Mouse (Mus musculus) MEL (cell line): Measurements from ENCODE around the gene Olfr376. TPM values are rescaled to one million over a fixed set of nuclear protein-coding genes. Genes with fewer than 3 reads are reported as not detected.

Experiments used
- DNase-seq: peaks from one replicate; pipeline ENCODE4 v3.0.0; 2011; ENCODE audit warnings: low read depth, low spot score
- H3K27ac ChIP-seq: 2 replicates; pipeline ENCODE4 v1.5.1; 2012; ENCODE audit warnings: low read depth, mild to moderate bottlenecking, control low read depth, low read length, moderate library complexity; ENCODE audit not compliant: control insufficient read depth
- H3K27me3 ChIP-seq, 2 experiments: fragments of 150-350 bp in 1 of 2; sonication (generic) in 1 of 2; 2 replicates each; pipeline ENCODE4 v1.6.1; 2012; ENCODE audit warnings: low read length in 2 of 2, mild to moderate bottlenecking in 2 of 2, improper control_type of control experiment in 1 of 2, moderate library complexity in 1 of 2; ENCODE audit not compliant: insufficient read depth in 2 of 2, control insufficient read depth in 1 of 2
- H3K36me3 ChIP-seq, 2 experiments: 2 replicates each; pipeline ENCODE4 v1.6.1; 2012 to 2014; ENCODE audit warnings: low read length in 2 of 2, improper control_type of control experiment in 1 of 2, inconsistent platforms in 1 of 2, mild to moderate bottlenecking in 1 of 2; ENCODE audit not compliant: insufficient read depth in 2 of 2, control insufficient read depth in 1 of 2
- H3K4me1 ChIP-seq, 2 experiments: fragments of 150-350 bp in 1 of 2; sonication (generic) in 1 of 2; 2 replicates each; pipeline ENCODE4 v1.6.1; 2012; ENCODE audit warnings: low read length in 2 of 2, improper control_type of control experiment in 1 of 2, mild to moderate bottlenecking in 1 of 2; ENCODE audit not compliant: insufficient read depth in 2 of 2, control insufficient read depth in 1 of 2
- H3K4me3 ChIP-seq, 2 experiments: fragments of 150-350 bp in 1 of 2; sonication (generic) in 1 of 2; 2 replicates each; pipeline ENCODE4 v1.5.1; 2012; ENCODE audit warnings: low read depth in 2 of 2, low read length in 2 of 2, mild to moderate bottlenecking in 2 of 2, moderate library complexity in 2 of 2, control low read depth in 1 of 2, improper control_type of control experiment in 1 of 2; ENCODE audit not compliant: control insufficient read depth in 1 of 2, insufficient read depth in 1 of 2
- H3K79me2 ChIP-seq: 2 replicates; pipeline ENCODE4 v1.6.1; 2012; ENCODE audit warnings: mild to moderate bottlenecking, low read length, moderate library complexity; ENCODE audit not compliant: control insufficient read depth, poor library complexity, insufficient read depth
- H3K9ac ChIP-seq: 2 replicates; pipeline ENCODE4 v1.6.1; 2012; ENCODE audit warnings: low read depth, mild to moderate bottlenecking, control low read depth, low read length, moderate library complexity; ENCODE audit not compliant: control insufficient read depth, poor library complexity, severe bottlenecking
- H3K9me3 ChIP-seq: fragments of 150-350 bp; sonication (generic); replicated peaks from 2 replicates; pipeline ENCODE4 v1.6.1; 2012; ENCODE audit warnings: mild to moderate bottlenecking, low read length, improper control_type of control experiment, moderate library complexity; ENCODE audit not compliant: insufficient read depth
- CHD2 ChIP-seq: IDR thresholded peaks from 2 replicates; pipeline ENCODE4 v1.6.1; 2011; ENCODE audit warnings: low read length, improper control_type of control experiment
- CTCF ChIP-seq, 3 experiments: IDR thresholded peaks in 2 of 3; conservative IDR thresholded peaks in 1 of 3; 2 replicates each; pipeline ENCODE4 v1.5.1; 2011 to 2012; ENCODE audit warnings: low read length in 3 of 3, low read depth in 2 of 3, mild to moderate bottlenecking in 2 of 3, improper control_type of control experiment in 1 of 3, inconsistent platforms in 1 of 3, mixed read lengths in 1 of 3, moderate library complexity in 1 of 3; ENCODE audit not compliant: control insufficient read depth in 1 of 3, insufficient read depth in 1 of 3, poor library complexity in 1 of 3, severe bottlenecking in 1 of 3
- ELF1 ChIP-seq: IDR thresholded peaks from 2 replicates; pipeline ENCODE4 v1.6.1; 2014; ENCODE audit warnings: low read depth, mild to moderate bottlenecking, inconsistent platforms, low read length, improper control_type of control experiment, moderate library complexity
- EP300 ChIP-seq, 2 experiments: IDR thresholded peaks; 2 replicates each; pipeline ENCODE4 v1.6.1; 2011; ENCODE audit warnings: improper control_type of control experiment in 2 of 2, low read length in 2 of 2, low read depth in 1 of 2, mild to moderate bottlenecking in 1 of 2
- GATA1 ChIP-seq: IDR thresholded peaks from 2 replicates; pipeline ENCODE4 v1.6.1; 2011; ENCODE audit warnings: low read depth, low read length, improper control_type of control experiment
- KAT2A ChIP-seq: conservative IDR thresholded peaks from 2 replicates; pipeline ENCODE4 v1.6.1; 2012; ENCODE audit warnings: low read depth, low read length, improper control_type of control experiment, inconsistent platforms
- MAFK ChIP-seq: IDR thresholded peaks from 2 replicates; pipeline ENCODE4 v1.6.1; 2011; ENCODE audit warnings: low read depth, mild to moderate bottlenecking, low read length, improper control_type of control experiment, borderline replicate concordance
- MAX ChIP-seq: IDR thresholded peaks from 2 replicates; pipeline ENCODE4 v1.6.1; 2011; ENCODE audit warnings: low read length, improper control_type of control experiment
- MEF2A ChIP-seq: IDR thresholded peaks from 2 replicates; pipeline ENCODE4 v1.6.1; 2014; ENCODE audit warnings: low read depth, mild to moderate bottlenecking, inconsistent platforms, low read length, improper control_type of control experiment; ENCODE audit not compliant: poor library complexity, insufficient replicate concordance, severe bottlenecking; ENCODE audit errors: extremely low read depth
- MYC ChIP-seq: IDR thresholded peaks from 2 replicates; pipeline ENCODE4 v1.6.1; 2011; ENCODE audit warnings: low read depth, mild to moderate bottlenecking, low read length, improper control_type of control experiment, moderate library complexity
- POLR2AphosphoS2 ChIP-seq: IDR thresholded peaks from 2 replicates; pipeline ENCODE4 v1.6.1; 2011; ENCODE audit warnings: low read length, improper control_type of control experiment
- SIN3A ChIP-seq: IDR thresholded peaks from 2 replicates; pipeline ENCODE4 v1.6.1; 2012; ENCODE audit warnings: low read length, improper control_type of control experiment, inconsistent platforms
- SMC3 ChIP-seq: IDR thresholded peaks from 2 replicates; pipeline ENCODE4 v1.6.1; 2011; ENCODE audit warnings: low read depth, low read length, improper control_type of control experiment
- UBTF ChIP-seq: IDR thresholded peaks from 2 replicates; pipeline ENCODE4 v1.6.1; 2012; ENCODE audit warnings: low read depth, mild to moderate bottlenecking, inconsistent platforms, low read length, improper control_type of control experiment, moderate library complexity, borderline replicate concordance; ENCODE audit not compliant: insufficient read depth
- USF1 ChIP-seq: IDR thresholded peaks from 2 replicates; pipeline ENCODE4 v1.6.1; 2014; ENCODE audit warnings: low read depth, mild to moderate bottlenecking, inconsistent platforms, low read length, improper control_type of control experiment, moderate library complexity
- USF2 ChIP-seq, 2 experiments: IDR thresholded peaks; 2 replicates each; pipeline ENCODE4 v1.6.1; 2011 to 2012; ENCODE audit warnings: improper control_type of control experiment in 2 of 2, low read length in 2 of 2, borderline replicate concordance in 1 of 2, inconsistent platforms in 1 of 2, low read depth in 1 of 2, mild to moderate bottlenecking in 1 of 2; ENCODE audit not compliant: insufficient read depth in 1 of 2
- polyA plus RNA-seq, 2 experiments: library from polyadenylated mRNA; stranded (reverse) in 1 of 2; unstranded in 1 of 2; fragments of >175 nt in 1 of 2; fragments of >200 nt in 1 of 2; gene quantifications; 2 replicates each; pipeline versions ENCODE4 v1.2.1 to v1.2.4; 2012; ENCODE audit warnings: low replicate concordance in 2 of 2, low read depth in 1 of 2; ENCODE audit not compliant: insufficient read length in 2 of 2, insufficient read depth in 1 of 2, missing spikeins in 1 of 2
- total RNA-seq: library from RNA; depleted of rRNA; stranded (reverse); fragments of 300-350 nt; gene quantifications from 2 replicates; pipeline ENCODE4 v1.2.3, GENCODE M21; 2012; rRNA removed

Olfr376 gene
- total and polyA plus RNA-seq, 3 experiments = 0.08 TPM; not detected in 2

DNA sequence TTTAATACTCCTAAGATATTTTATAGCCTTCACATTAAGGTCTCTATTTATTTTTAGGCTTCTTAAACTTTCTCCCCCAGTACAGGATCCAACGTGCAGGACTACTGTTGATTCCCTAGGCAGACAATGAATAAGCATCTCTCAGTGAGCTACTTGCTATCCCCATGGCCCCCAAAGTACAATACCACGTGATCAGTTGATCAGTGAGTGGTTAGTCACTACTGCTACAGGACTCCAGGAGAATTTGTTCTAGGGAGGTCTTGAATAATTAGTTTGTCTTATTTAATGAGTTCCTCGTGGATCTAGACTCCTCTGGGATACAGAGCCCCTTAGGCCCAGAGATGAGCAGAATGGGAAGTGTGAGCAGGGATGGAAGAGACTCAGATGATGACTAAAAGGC lies 20.6 kb upstream of the Olfr376 start, which contains the start of gene Olfr20:
TSS of gene Olfr20 (plus strand) at position 301 of the 400 bp plus-strand sequence.
- Histone ChIP-seq H3K4me3 (no peak within 1 kb of the TSS), H3K27ac (no peak within 1 kb of the TSS), H3K4me1 (no peaks in the 10 kb centered on the region), H3K36me3 (no peaks in the 10 kb centered on the region), H3K79me2 (no peaks in the 10 kb centered on the region), H3K9ac (no peak within 1 kb of the TSS), H3K27me3 (peaks cover 0 to 2% of the 10 kb centered on the region in 2 experiments; a peak in 1 of 4 replicates), H3K9me3 (no peaks in the 10 kb centered on the region)
- DNase-seq = no peak
- TF ChIP-seq GATA1 = no peak
- TF ChIP-seq USF1 = peak; percentile 31; the same call in 1 of the 2 replicates

DNA sequence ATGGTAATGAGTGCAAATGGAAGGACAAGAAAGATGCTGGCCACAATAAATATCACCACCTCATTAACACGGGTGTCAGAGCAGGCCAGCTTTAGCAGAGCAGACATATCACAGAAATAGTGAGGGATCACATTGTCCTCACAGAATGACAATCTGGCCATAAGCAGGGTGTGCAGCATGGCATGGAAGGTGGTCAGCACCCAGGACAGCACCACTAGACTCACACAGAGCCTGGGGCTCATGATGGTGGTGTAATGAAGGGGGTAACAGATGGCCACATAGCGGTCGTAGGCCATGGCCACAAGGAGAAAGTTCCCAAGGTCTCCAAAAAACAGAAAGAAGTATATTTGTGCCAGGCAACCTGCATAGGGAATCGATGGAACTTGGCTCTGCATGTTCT lies 24.3 kb downstream of the Olfr376 start:
- Histone ChIP-seq H3K9me3 (no peaks in the 10 kb centered on the region), H3K27ac (no peak overlapping the region), H3K4me3 (no peak overlapping the region), H3K4me1 (no peaks in the 10 kb centered on the region), H3K9ac (no peak overlapping the region), H3K36me3 (no peaks in the 10 kb centered on the region), H3K79me2 (no peaks in the 10 kb centered on the region), H3K27me3 (no peaks in the 10 kb centered on the region)
- no peak for TF ChIP-seq CHD2
- no peak for TF ChIP-seq CTCF (IDR thresholded peaks at IDR 0.05 in 2 of 3, conservative IDR thresholded peaks at IDR 0.05 in 1 of 3; ENCODE audit: control insufficient read depth in 1 of 3, insufficient read depth in 1 of 3, low read depth in 2 of 3, low read length in 3 of 3, poor library complexity in 1 of 3, severe bottlenecking in 1 of 3)
- TF ChIP-seq MYC = no peak
- TF ChIP-seq MAFK = no peak
- TF ChIP-seq UBTF = no peak
- no peak for TF ChIP-seq SMC3
- no peak for TF ChIP-seq MAX
- DNase-seq = peak; percentile 21

DNA sequence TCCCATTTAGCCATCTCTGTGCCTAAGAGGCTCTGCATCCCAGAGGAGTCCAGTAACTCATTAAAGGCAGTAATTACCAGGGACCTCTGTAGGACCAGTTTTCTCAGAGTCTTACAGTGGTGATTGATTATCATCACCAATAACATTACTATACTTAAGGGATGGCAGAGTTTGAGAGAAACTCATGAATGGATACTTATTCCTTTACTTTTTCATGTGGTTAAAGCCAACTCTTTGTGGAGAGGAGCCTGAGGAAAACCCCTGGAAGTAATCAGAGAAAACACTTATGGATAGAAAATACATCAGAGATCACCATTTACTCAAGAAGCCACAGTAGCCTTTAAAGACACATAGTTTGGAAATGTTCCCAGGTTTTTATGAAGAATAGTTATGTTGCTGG lies 28.5 kb downstream of the Olfr376 start, which contains the start of gene Olfr1:
TSS of gene Olfr1 (minus strand) at position 101 of the 400 bp plus-strand sequence.
- no peak within 1 kb of the TSS for H3K27ac ChIP-seq
- H3K9ac ChIP-seq = no peak within 1 kb of the TSS

More for the DNA sequence above, 28.5 kb downstream of the Olfr376 start, which contains the start of gene Olfr1:
- no peaks in the 10 kb centered on the region for H3K79me2 ChIP-seq
- H3K36me3 ChIP-seq = no peaks in the 10 kb centered on the region
- no peak within 1 kb of the TSS for H3K4me3 ChIP-seq
- no peak for DNase-seq
- no peaks in the 10 kb centered on the region for H3K4me1 ChIP-seq
- TF ChIP-seq POLR2AphosphoS2 (no peak), ELF1 (no peak), SMC3 (no peak), MEF2A (no peak), USF2 (IDR thresholded peaks at IDR 0.05; ENCODE audit: borderline replicate concordance in 1 of 2, insufficient read depth in 1 of 2, low read depth in 1 of 2, low read length in 2 of 2) (no peak), EP300 (IDR thresholded peaks at IDR 0.05; ENCODE audit: low read depth in 1 of 2, low read length in 2 of 2) (no peak), KAT2A (no peak), SIN3A (no peak)
- no peaks in the 10 kb centered on the region for H3K27me3 ChIP-seq
- H3K9me3 ChIP-seq = no peaks in the 10 kb centered on the region

Other genes with a start within 250 kb of the Olfr376 start
- 22.9 and 26.9 TPM in 2 replicates for gene Haspin, start 233.0 kb upstream of the Olfr376 start, total RNA-seq
- gene Haspin, start 233.0 kb upstream of the Olfr376 start, polyA plus RNA-seq = 10 to 100 TPM in 1 of 2 experiments, not detected in 1; 28.3 TPM
- 0.04 and 0.07 TPM in 2 replicates for gene P2rx5, start 210.8 kb upstream of the Olfr376 start, total RNA-seq
- under 1 TPM in 1 of 2 experiments, not detected in 1; 0.25 TPM for gene P2rx5, start 210.8 kb upstream of the Olfr376 start, polyA plus RNA-seq
- 158 and 179 TPM in 2 replicates for gene Emc6, start 194.2 kb upstream of the Olfr376 start, total RNA-seq
- gene Emc6, start 194.2 kb upstream of the Olfr376 start, polyA plus RNA-seq = 100 to 1,000 TPM in 1 of 2 experiments, not detected in 1; 211 TPM
- 12.6 and 13.1 TPM in 2 replicates for gene Tax1bp3, start 194.2 kb upstream of the Olfr376 start, total RNA-seq
- gene Tax1bp3, start 194.2 kb upstream of the Olfr376 start, polyA plus RNA-seq = 10 to 100 TPM in 1 of 2 experiments, not detected in 1; 30.9 TPM
- 5.1 and 5.4 TPM in 2 replicates for gene Ctns, start 172.2 kb upstream of the Olfr376 start, total RNA-seq
- gene Ctns, start 172.2 kb upstream of the Olfr376 start, polyA plus RNA-seq = 1 to 10 TPM in 1 of 2 experiments, not detected in 1; 9.4 TPM
- gene Shpk, start 171.8 kb upstream of the Olfr376 start, total RNA-seq = 1.0 and 1.4 TPM in 2 replicates
- gene Shpk, start 171.8 kb upstream of the Olfr376 start, polyA plus RNA-seq = 1 to 10 TPM in 1 of 2 experiments, not detected in 1; 1.6 TPM
- gene Trpv1, start 137.0 kb upstream of the Olfr376 start, total RNA-seq = not detected in 2 replicates
- not detected for gene Trpv1, start 137.0 kb upstream of the Olfr376 start, polyA plus RNA-seq
- gene Trpv3, start 103.9 kb upstream of the Olfr376 start, total RNA-seq = not detected in 2 replicates
- not detected for gene Trpv3, start 103.9 kb upstream of the Olfr376 start, polyA plus RNA-seq
- 1.3 TPM in 2 replicates for gene Aspa, start 41.6 kb upstream of the Olfr376 start, total RNA-seq
- gene Aspa, start 41.6 kb upstream of the Olfr376 start, polyA plus RNA-seq = under 1 TPM in 1 of 2 experiments, not detected in 1; 0.28 TPM
- not detected in 2 replicates for gene Gm49340, start 41.5 kb upstream of the Olfr376 start, total RNA-seq
- gene Gm49340, start 41.5 kb upstream of the Olfr376 start, polyA plus RNA-seq = not detected
- not detected in 2 replicates for gene Spata22, start 41.5 kb upstream of the Olfr376 start, total RNA-seq
- gene Spata22, start 41.5 kb upstream of the Olfr376 start, polyA plus RNA-seq = not detected
- gene Olfr20, start 20.5 kb upstream of the Olfr376 start, total RNA-seq = not detected in 2 replicates
- not detected for gene Olfr20, start 20.5 kb upstream of the Olfr376 start, polyA plus RNA-seq
- gene Olfr1, start 28.4 kb downstream of the Olfr376 start, total RNA-seq = not detected in 2 replicates
- not detected for gene Olfr1, start 28.4 kb downstream of the Olfr376 start, polyA plus RNA-seq
- gene Olfr378, start 57.2 kb downstream of the Olfr376 start, total RNA-seq = not detected in 2 replicates
- gene Olfr378, start 57.2 kb downstream of the Olfr376 start, polyA plus RNA-seq = not detected
- not detected in 2 replicates for gene Olfr380, start 86.3 kb downstream of the Olfr376 start, total RNA-seq
- not detected for gene Olfr380, start 86.3 kb downstream of the Olfr376 start, polyA plus RNA-seq
- gene Olfr381, start 120.4 kb downstream of the Olfr376 start, total RNA-seq = not detected in 2 replicates
- gene Olfr381, start 120.4 kb downstream of the Olfr376 start, polyA plus RNA-seq = not detected
- gene Olfr382, start 146.0 kb downstream of the Olfr376 start, total RNA-seq = not detected in 2 replicates
- not detected for gene Olfr382, start 146.0 kb downstream of the Olfr376 start, polyA plus RNA-seq
- gene Olfr385, start 221.8 kb downstream of the Olfr376 start, total RNA-seq = not detected in 2 replicates
- gene Olfr385, start 221.8 kb downstream of the Olfr376 start, polyA plus RNA-seq = not detected
- gene Olfr384, start 227.3 kb downstream of the Olfr376 start, total RNA-seq = not detected in 2 replicates
- gene Olfr384, start 227.3 kb downstream of the Olfr376 start, polyA plus RNA-seq = not detected